Mouse (Mus musculus) kidney, postnatal 0 days (tissue): Measurements from ENCODE around the gene Kcnk13. TPM values are rescaled to one million over a fixed set of nuclear protein-coding genes. Genes with fewer than 3 reads are reported as not detected.

Source experiments
- ATAC-seq: fragments of 200-750 bp; cut with Nextera tagmentation; replicated peaks from 2 replicates; pipeline ENCODE4 v1.8.0; 2017; ENCODE audit warnings: low read depth, moderate number of reproducible peaks, moderate TSS enrichment, moderate library complexity; ENCODE audit not compliant: low FRiP score
- DNase-seq: peaks from one replicate; pipeline ENCODE4 v3.0.0-alpha.2; 2016; ENCODE audit warnings: low spot score
- H3K27ac ChIP-seq: fragments of 300-500 bp; sonication (generic); 2 replicates; pipeline ENCODE4 v1.5.1; 2014; ENCODE audit warnings: mild to moderate bottlenecking
- H3K27me3 ChIP-seq: fragments of 300-500 bp; sonication (generic); 2 replicates; pipeline ENCODE4 v1.6.1; 2014; ENCODE audit warnings: low read length, mixed read lengths; ENCODE audit not compliant: insufficient read depth
- H3K36me3 ChIP-seq: fragments of 300-500 bp; sonication (generic); 2 replicates; pipeline ENCODE4 v1.6.1; 2014; ENCODE audit warnings: low read length, mixed read lengths; ENCODE audit not compliant: insufficient read depth
- H3K4me1 ChIP-seq: fragments of 300-500 bp; sonication (generic); replicated peaks from 2 replicates; pipeline ENCODE4 v1.6.1; 2014; ENCODE audit warnings: antibody characterized with exemption, low read length, mixed read lengths; ENCODE audit not compliant: insufficient read depth
- H3K4me2 ChIP-seq: fragments of 300-500 bp; sonication (generic); 2 replicates; pipeline ENCODE4 v1.6.1; 2014; ENCODE audit warnings: mild to moderate bottlenecking, low read length, moderate library complexity, mixed read lengths
- H3K4me3 ChIP-seq: fragments of 300-500 bp; sonication (generic); replicated peaks from 2 replicates; pipeline ENCODE4 v1.5.1; 2014; ENCODE audit warnings: low read depth, low read length
- H3K9ac ChIP-seq: fragments of 300-500 bp; sonication (generic); 2 replicates; pipeline ENCODE4 v1.6.1; 2014; ENCODE audit warnings: low read depth, low read length
- H3K9me3 ChIP-seq: fragments of 300-500 bp; sonication (generic); replicated peaks from 2 replicates; pipeline ENCODE4 v1.6.1; 2016; ENCODE audit warnings: low read length, inconsistent platforms, mixed read lengths
- CTCF ChIP-seq: IDR thresholded peaks from 2 replicates; pipeline ENCODE4 v1.5.1; 2016; ENCODE audit warnings: antibody characterized with exemption, low read depth, mild to moderate bottlenecking, moderate library complexity
- WGBS: fragments of 180-500 bp; shearing (Covaris S2); extraction: QIAGEN DNeasy Blood & Tissue Kit; methylation state at CpG from one replicate; pipeline ENCODE4 v1.1.7; 2014; 5-methylcytosine and 5-hydroxymethylcytosine counted together
- polyA plus RNA-seq: library from polyadenylated mRNA; unstranded; fragments of >200 nt; fragmentation: Nextera tagmentation; extraction: Ambion mirVana; gene quantifications from 2 replicates; pipeline ENCODE4 v1.2.1, GENCODE M21; 2015

Gene Kcnk13
- polyA plus RNA-seq, 1 experiment from 2014 or later = 0.16 TPM

GRCm38 (mm10) chr12:99928311-99928710 lies 36.0 kb upstream of the Kcnk13 start:
- Histone ChIP-seq H3K4me3 (no peak overlapping the region), H3K4me1 (no peaks in the 10 kb centered on the region), H3K4me2 (no peak overlapping the region), H3K27me3 (no peaks in the 10 kb centered on the region), H3K9me3 (no peaks in the 10 kb centered on the region), H3K9ac (no peak overlapping the region), H3K27ac (no peak overlapping the region), H3K36me3 (0 out of 2 replicates have a peak, but pooled peaks cover 2% of the 10 kb centered on the region)
- ATAC-seq = no peak
- DNase-seq = no peak
- 71% methylated on average over 7 of the region's 7 CpGs for WGBS
- TF ChIP-seq CTCF = no peak

- Histone ChIP-seq H3K36me3 (0 out of 2 replicates have a peak, but pooled peaks cover 2% of the 10 kb centered on the region), H3K9ac (no peak overlapping the region), H3K9me3 (no peaks in the 10 kb centered on the region; the same call in 1 of the 2 replicates), H3K4me2 (no peak overlapping the region), H3K4me1 (no peaks in the 10 kb centered on the region), H3K4me3 (no peak overlapping the region), H3K27me3 (no peaks in the 10 kb centered on the region), H3K27ac (no peak overlapping the region)
- DNase-seq (no peak), ATAC-seq (no peak)
- WGBS = 84% methylated on average over 1 of the region's 1 CpGs
- no peak for TF ChIP-seq CTCF
Observed at GRCm38 (mm10) chr12:99929160-99929559, 35.1 kb upstream of the Kcnk13 start.

- H3K36me3 ChIP-seq = 0 out of 2 replicates have a peak, but pooled peaks cover 2% of the 10 kb centered on the region
- H3K4me1 ChIP-seq = no peaks in the 10 kb centered on the region
- WGBS = 92% methylated on average over 4 of the region's 4 CpGs
- H3K4me3 ChIP-seq = no peak overlapping the region
- no peak overlapping the region for H3K4me2 ChIP-seq
- TF ChIP-seq CTCF = no peak
- no peak overlapping the region for H3K9ac ChIP-seq
- H3K27ac ChIP-seq = no peak overlapping the region
- no peaks in the 10 kb centered on the region; the same call in 1 of the 2 replicates for H3K9me3 ChIP-seq
- no peaks in the 10 kb centered on the region for H3K27me3 ChIP-seq
- DNase-seq = no peak
- ATAC-seq = no peak
Observed at GRCm38 (mm10) chr12:99932245-99932644, 32.1 kb upstream of the Kcnk13 start.

GRCm38 (mm10) chr12:99933630-99934029 lies 30.7 kb upstream of the Kcnk13 start:
- no peaks in the 10 kb centered on the region for H3K4me1 ChIP-seq
- no peak overlapping the region for H3K4me3 ChIP-seq
- ATAC-seq (no peak), DNase-seq (peak; percentile 13)
- no peak overlapping the region for H3K9ac ChIP-seq
- no peaks in the 10 kb centered on the region for H3K27me3 ChIP-seq
- WGBS = 80% methylated on average over 3 of the region's 3 CpGs
- no peak overlapping the region for H3K4me2 ChIP-seq
- no peak overlapping the region for H3K27ac ChIP-seq
- no peak for TF ChIP-seq CTCF
- H3K36me3 ChIP-seq = 0 out of 2 replicates have a peak, but pooled peaks cover 2% of the 10 kb centered on the region
- H3K9me3 ChIP-seq = no peaks in the 10 kb centered on the region; the same call in 1 of the 2 replicates

- H3K27me3 ChIP-seq = no peaks in the 10 kb centered on the region
- H3K36me3 ChIP-seq = 0 out of 2 replicates have a peak, but pooled peaks cover under 1% of the 10 kb centered on the region
- ATAC-seq = no peak
- DNase-seq = no peak
- no peak overlapping the region for H3K4me2 ChIP-seq
- no peak for TF ChIP-seq CTCF
- no peak overlapping the region for H3K4me3 ChIP-seq
- no peaks in the 10 kb centered on the region; the same call in 1 of the 2 replicates for H3K9me3 ChIP-seq
- no peak overlapping the region for H3K9ac ChIP-seq
- H3K4me1 ChIP-seq = no peaks in the 10 kb centered on the region
- no peak overlapping the region for H3K27ac ChIP-seq
- 91% methylated on average over 8 of the region's 8 CpGs for WGBS
Observed at GRCm38 (mm10) chr12:99935403-99935802, 28.9 kb upstream of the Kcnk13 start.

- DNase-seq = peak; percentile 58
- no peak for ATAC-seq
Observed at GRCm38 (mm10) chr12:99938476-99938875, 25.8 kb upstream of the Kcnk13 start.

GRCm38 (mm10) chr12:99939179-99939578 lies 25.1 kb upstream of the Kcnk13 start:
- no peaks in the 10 kb centered on the region for H3K9me3 ChIP-seq
- H3K27ac ChIP-seq = no peak overlapping the region
- H3K4me1 ChIP-seq = no peaks in the 10 kb centered on the region; the same call in 1 of the 2 replicates
- H3K4me3 ChIP-seq = no peak overlapping the region
- WGBS = 86% methylated on average over 6 of the region's 6 CpGs
- TF ChIP-seq CTCF = no peak
- DNase-seq (no peak), ATAC-seq (no peak)
- no peak overlapping the region for H3K4me2 ChIP-seq
- H3K27me3 ChIP-seq = no peaks in the 10 kb centered on the region
- no peaks in the 10 kb centered on the region for H3K36me3 ChIP-seq
- no peak overlapping the region for H3K9ac ChIP-seq

More at GRCm38 (mm10) chr12:99938476-99938875, 25.8 kb upstream of the Kcnk13 start:
- Histone ChIP-seq H3K9ac (no peak overlapping the region), H3K9me3 (no peaks in the 10 kb centered on the region; the same call in 1 of the 2 replicates), H3K4me3 (no peak overlapping the region), H3K36me3 (no peaks in the 10 kb centered on the region), H3K27ac (no peak overlapping the region), H3K4me1 (no peaks in the 10 kb centered on the region; the same call in 1 of the 2 replicates), H3K4me2 (no peak overlapping the region), H3K27me3 (no peaks in the 10 kb centered on the region)
- 43% methylated on average over 4 of the region's 4 CpGs for WGBS
- no peak for TF ChIP-seq CTCF
